Mouse (Mus musculus) heart, postnatal 0 days (tissue): ENCODE data around the gene Timeless.

Experiments
- CTCF ChIP-seq: IDR thresholded peaks from 2 replicates; pipeline ENCODE4 v1.5.1; 2016; ENCODE audit warnings: antibody characterized with exemption, control low read depth, low read depth
- EP300 ChIP-seq: IDR thresholded peaks from 2 replicates; pipeline ENCODE4 v1.6.1; 2016; ENCODE audit warnings: antibody characterized with exemption, low read depth

GRCm38 (mm10) chr10:128231697-128232419 is at the start of gene Timeless:
- TF ChIP-seq CTCF (no peak), EP300 (no peak)
